Mouse (Mus musculus) CD4-positive, CD25-positive, alpha-beta regulatory T cell, adult 9 weeks (primary cell): ENCODE data around the gene Scaf8. TPM values are rescaled to one million over a fixed set of nuclear protein-coding genes. Genes with fewer than 3 reads are reported as not detected.

ENCODE experiments used
- polyA plus RNA-seq: library from polyadenylated mRNA; unstranded; fragments of 100-300 nt; shearing (Covaris generic); gene quantifications from one replicate; pipeline ENCODE4 v1.2.1, GENCODE M21; 2017

Gene Scaf8
- 14.9 TPM for polyA plus RNA-seq

DNA sequence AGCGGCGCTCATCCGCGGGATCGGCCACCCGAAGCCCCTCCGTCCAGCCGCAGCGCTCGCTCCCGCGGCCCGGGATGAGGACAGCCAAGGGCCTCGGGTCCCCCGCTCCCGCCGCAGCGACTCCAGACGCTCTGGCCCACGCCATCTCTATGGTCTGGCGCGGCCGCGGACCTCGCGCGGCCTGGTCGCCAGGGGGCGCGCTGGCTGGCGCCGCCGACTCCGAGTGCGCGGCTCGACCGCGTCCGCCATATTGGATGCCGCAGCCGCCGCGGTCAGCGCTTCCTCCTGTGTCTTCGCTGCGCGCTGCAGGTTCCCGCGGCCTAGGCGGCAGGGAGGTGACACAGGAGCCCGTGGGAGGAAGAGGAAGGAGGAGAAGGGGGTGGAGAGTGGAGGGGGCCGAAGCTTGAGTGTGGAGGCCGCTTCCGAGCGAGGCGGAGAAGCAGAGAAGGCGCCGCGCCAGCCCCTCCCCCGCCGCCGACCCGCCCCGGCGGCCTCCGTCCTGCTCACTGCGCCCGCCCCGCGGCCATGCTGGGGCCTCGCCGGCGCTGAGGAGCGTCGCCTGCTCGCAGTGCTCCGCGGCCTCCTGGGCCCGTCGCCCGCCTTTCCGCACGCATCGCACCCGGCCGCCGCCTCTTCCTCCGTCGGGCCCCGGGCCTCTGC lies at the start of gene Scaf8:
TSS of gene Scaf8 (plus strand) at position 253 of the 660 bp plus-strand sequence.

Other genes with a start within 250 kb of the Scaf8 start
- 1.4 TPM for gene Tiam2, start 211.6 kb downstream of the Scaf8 start, polyA plus RNA-seq